Mouse (Mus musculus): Measurements from ENCODE around the gene Spic. TPM values are rescaled to one million over a fixed set of nuclear protein-coding genes. Genes with fewer than 3 reads are reported as not detected.

Gene Spic
- total RNA-seq (2021), result under 1 TPM in 1 of 2 experiments, not detected in 1; 0.31 TPM
- polyA plus RNA-seq (2012; rRNA removed), result 0.04 TPM in 1 of 2 replicates, not detected in the other
- long read RNA-seq, result 0 reads

GRCm38 (mm10) chr10:88684925-88685324, at the start of gene Spic:
Gene Spic (minus strand): TSS chr10:88685015.
- intact Hi-C loops (cut with DNase I), result no loop called here
- H3K27ac ChIP-seq, result no peak within 1 kb of the TSS
- 55% methylated on average over 5 of the region's 5 CpGs for WGBS

GRCm38 (mm10) chr10:88732309-88732622, 47.5 kb upstream of the Spic start:
- 6% methylated on average over 6 of the region's 6 CpGs for WGBS
- Histone ChIP-seq H3K27ac (no peak overlapping the region), H3K9ac (ENCODE audit: low read depth, low read length) (peak overlapping the region; percentile 95), H3K4me3 (peak overlapping the region; percentile 87), H3K4me1 (ENCODE audit: control insufficient read depth, insufficient read depth, low read length) (peaks cover 1% of the 10 kb centered on the region; the same call in 1 of the 2 replicates), H3K27me3 (ENCODE audit: control insufficient read depth, insufficient read depth, low read length) (no peaks in the 10 kb centered on the region), H3K79me2 (replicated peaks; ENCODE audit: control insufficient read depth, insufficient read depth, low read length) (peaks cover 1% of the 10 kb centered on the region; the same call in 1 of the 2 replicates), H3K36me3 (ENCODE audit: control insufficient read depth, insufficient read depth, low read length) (no peaks in the 10 kb centered on the region; the same call in 1 of the 2 replicates)
- intact Hi-C loops (cut with DNase I), result loop anchor here (5.0 kb wide), 1 partner anchor 230 kb away; the partner anchor contains the start of gene Chpt1
- TF ChIP-seq CTCF (IDR thresholded peaks at IDR 0.05), result no peak
- TF ChIP-seq EP300 (IDR thresholded peaks at IDR 0.05; ENCODE audit: insufficient read depth, low read depth, low read length), result no peak
- no peak for TF ChIP-seq POLR2A (IDR thresholded peaks at IDR 0.05; ENCODE audit: insufficient read depth, low read depth, low read length)
- no peak for DNase-seq

More at GRCm38 (mm10) chr10:88684925-88685324, at the start of gene Spic:
- TF ChIP-seq CTCF (IDR thresholded peaks at IDR 0.05), result no peak
- no peak for TF ChIP-seq POLR2A (IDR thresholded peaks at IDR 0.05; ENCODE audit: insufficient read depth, low read depth, low read length)
- TF ChIP-seq EP300 (IDR thresholded peaks at IDR 0.05; ENCODE audit: insufficient read depth, low read depth, low read length), result no peak
- H3K4me3 ChIP-seq, result no peak within 1 kb of the TSS
- no peak within 1 kb of the TSS for H3K9ac ChIP-seq (ENCODE audit: low read depth, low read length)
- no peaks in the 10 kb centered on the region for H3K4me1 ChIP-seq (ENCODE audit: control insufficient read depth, insufficient read depth, low read length)
- no peaks in the 10 kb centered on the region for H3K79me2 ChIP-seq (replicated peaks; ENCODE audit: control insufficient read depth, insufficient read depth, low read length)
- no peaks in the 10 kb centered on the region for H3K36me3 ChIP-seq (ENCODE audit: control insufficient read depth, insufficient read depth, low read length)
- no peak for DNase-seq
- no peaks in the 10 kb centered on the region for H3K27me3 ChIP-seq (ENCODE audit: control insufficient read depth, insufficient read depth, low read length)

GRCm38 (mm10) chr10:88731496-88732308, 46.9 kb upstream of the Spic start:
- peak overlapping the region; percentile 95 for H3K9ac ChIP-seq (ENCODE audit: low read depth, low read length)
- TF ChIP-seq CTCF (IDR thresholded peaks at IDR 0.05), result no peak
- no peak for TF ChIP-seq EP300 (IDR thresholded peaks at IDR 0.05; ENCODE audit: insufficient read depth, low read depth, low read length)
- no peak for TF ChIP-seq POLR2A (IDR thresholded peaks at IDR 0.05; ENCODE audit: insufficient read depth, low read depth, low read length)
- H3K36me3 ChIP-seq (ENCODE audit: control insufficient read depth, insufficient read depth, low read length), result no peaks in the 10 kb centered on the region; the same call in 1 of the 2 replicates
- peak overlapping the region; percentile 87 for H3K4me3 ChIP-seq
- WGBS, result under 1% methylated on average over 61 of the region's 61 CpGs
- H3K27ac ChIP-seq, result peak overlapping the region; percentile 96
- peaks cover 1% of the 10 kb centered on the region; the same call in 1 of the 2 replicates for H3K4me1 ChIP-seq (ENCODE audit: control insufficient read depth, insufficient read depth, low read length)
- intact Hi-C loops (cut with DNase I), result loop anchor here (2.0 to 5.0 kb wide), 3 partner anchors 95 to 353 kb away; partner anchors contain the start of genes Chpt1, Dram1, Gnptab and Utp20
- peaks cover 1% of the 10 kb centered on the region; the same call in 1 of the 2 replicates for H3K79me2 ChIP-seq (replicated peaks; ENCODE audit: control insufficient read depth, insufficient read depth, low read length)
- H3K27me3 ChIP-seq (ENCODE audit: control insufficient read depth, insufficient read depth, low read length), result no peaks in the 10 kb centered on the region
- no peak for DNase-seq

GRCm38 (mm10) chr10:88730571-88731495, 46.0 kb upstream of the Spic start, which contains the start of gene Arl1:
Gene Arl1 (plus strand): TSS chr10:88730858.
- H3K36me3 ChIP-seq (ENCODE audit: control insufficient read depth, insufficient read depth, low read length), result no peaks in the 10 kb centered on the region; the same call in 1 of the 2 replicates
- TF ChIP-seq CTCF (IDR thresholded peaks at IDR 0.05) (peak; percentile 39), EP300 (IDR thresholded peaks at IDR 0.05; ENCODE audit: insufficient read depth, low read depth, low read length) (no peak), POLR2A (IDR thresholded peaks at IDR 0.05; ENCODE audit: insufficient read depth, low read depth, low read length) (peak; percentile 81)
- H3K27ac ChIP-seq, result peak within 1 kb of the TSS; percentile 96
- DNase-seq, result peak; percentile 94 to 97
- H3K27me3 ChIP-seq (ENCODE audit: control insufficient read depth, insufficient read depth, low read length), result no peaks in the 10 kb centered on the region
- peaks cover 1% of the 10 kb centered on the region; the same call in 1 of the 2 replicates for H3K79me2 ChIP-seq (replicated peaks; ENCODE audit: control insufficient read depth, insufficient read depth, low read length)
- WGBS, result 1% methylated on average over 65 of the region's 65 CpGs
- peak within 1 kb of the TSS; percentile 87 for H3K4me3 ChIP-seq
- H3K9ac ChIP-seq (ENCODE audit: low read depth, low read length), result peak within 1 kb of the TSS; percentile 95
- intact Hi-C loops (cut with DNase I), result loop anchor here (2.0 to 5.0 kb wide), 3 partner anchors 96 to 352 kb away; partner anchors contain the start of genes Chpt1, Dram1, Gnptab and Utp20
- H3K4me1 ChIP-seq (ENCODE audit: control insufficient read depth, insufficient read depth, low read length), result peaks cover 1% of the 10 kb centered on the region; the same call in 1 of the 2 replicates

GRCm38 (mm10) chr10:88728166-88728565, 43.4 kb upstream of the Spic start:
- Histone ChIP-seq H3K79me2 (replicated peaks; ENCODE audit: control insufficient read depth, insufficient read depth, low read length) (peaks cover 1% of the 10 kb centered on the region; the same call in 1 of the 2 replicates), H3K27ac (no peak overlapping the region), H3K9ac (ENCODE audit: low read depth, low read length) (no peak overlapping the region), H3K27me3 (ENCODE audit: control insufficient read depth, insufficient read depth, low read length) (no peaks in the 10 kb centered on the region), H3K4me3 (no peak overlapping the region), H3K36me3 (ENCODE audit: control insufficient read depth, insufficient read depth, low read length) (no peaks in the 10 kb centered on the region), H3K4me1 (ENCODE audit: control insufficient read depth, insufficient read depth, low read length) (peaks cover 1% of the 10 kb centered on the region; the same call in 1 of the 2 replicates)
- intact Hi-C loops (cut with DNase I), result no loop called here
- DNase-seq, result no peak
- no peak for TF ChIP-seq EP300 (IDR thresholded peaks at IDR 0.05; ENCODE audit: insufficient read depth, low read depth, low read length)
- no peak for TF ChIP-seq POLR2A (IDR thresholded peaks at IDR 0.05; ENCODE audit: insufficient read depth, low read depth, low read length)
- TF ChIP-seq CTCF (IDR thresholded peaks at IDR 0.05), result no peak
- 56% methylated on average over 8 of the region's 8 CpGs for WGBS
